Mouse (Mus musculus) cerebellum, adult 9-10 months (tissue): ENCODE results near the gene Sept5.

ENCODE experiments used
- DNase-seq: peaks from one replicate; pipeline ENCODE4 v3.0.0; 2022

Gene Sept5

DNA sequence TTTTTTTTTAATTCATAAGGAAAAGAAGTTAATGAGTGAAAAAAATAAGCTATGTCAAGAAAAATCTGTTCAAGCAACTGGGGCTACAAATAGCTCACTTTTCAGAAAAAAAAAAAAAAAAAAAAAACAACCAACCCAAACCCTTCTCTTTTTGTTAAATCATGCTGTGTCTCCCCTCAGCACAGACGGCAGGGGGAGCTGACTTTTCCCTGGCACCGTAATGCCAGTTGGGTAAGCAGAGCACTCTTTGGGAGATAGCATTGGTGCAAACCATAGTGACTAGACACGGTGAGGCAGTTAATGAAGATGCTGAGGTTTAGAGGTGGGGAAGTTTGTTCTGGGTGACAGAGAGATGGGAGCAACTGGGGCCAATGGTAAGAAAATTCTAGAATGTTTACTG lies 2.3 kb upstream of the Sept5 start:
- DNase-seq = no peak

DNA sequence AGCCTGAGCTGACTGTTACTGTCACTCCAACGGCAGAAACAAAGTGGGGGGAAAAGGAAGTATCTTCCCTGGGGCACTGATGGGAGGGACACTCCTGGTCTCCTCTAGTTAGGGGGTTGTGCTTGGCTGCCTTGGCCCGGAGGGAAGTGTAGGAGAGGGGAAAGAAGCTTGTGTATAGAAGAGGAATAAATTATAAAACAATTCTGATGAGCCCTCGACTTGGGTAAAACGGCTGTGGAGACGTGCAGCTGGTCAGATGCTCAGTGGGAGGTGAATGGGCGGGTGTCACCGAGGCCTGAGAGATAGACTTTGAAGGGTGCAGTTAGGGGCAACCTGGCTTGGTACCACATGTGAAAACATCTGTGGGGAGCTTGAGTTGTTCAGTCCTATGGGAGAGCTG lies 1.4 kb upstream of the Sept5 start:
- no peak for DNase-seq

DNA sequence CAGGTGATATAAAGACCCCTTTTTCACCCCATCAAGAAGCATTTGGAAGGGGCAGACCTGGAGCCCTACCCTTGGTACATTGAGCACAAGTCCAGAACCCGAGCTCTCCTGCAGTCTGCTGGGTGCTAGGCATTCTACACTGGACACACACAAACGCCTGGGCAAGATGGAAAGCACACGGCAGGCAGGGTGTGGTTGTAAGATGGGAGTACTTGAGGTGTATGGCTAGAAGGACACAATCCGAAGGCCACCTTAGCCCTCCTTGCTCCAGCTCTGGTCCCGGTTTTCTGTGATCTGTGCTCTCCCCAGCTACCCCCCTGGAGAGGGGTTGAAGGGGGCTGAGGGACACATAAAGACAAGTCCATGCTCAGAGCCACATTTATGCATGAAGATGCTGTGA lies 537 bp upstream of the Sept5 start:
- no peak for DNase-seq

DNA sequence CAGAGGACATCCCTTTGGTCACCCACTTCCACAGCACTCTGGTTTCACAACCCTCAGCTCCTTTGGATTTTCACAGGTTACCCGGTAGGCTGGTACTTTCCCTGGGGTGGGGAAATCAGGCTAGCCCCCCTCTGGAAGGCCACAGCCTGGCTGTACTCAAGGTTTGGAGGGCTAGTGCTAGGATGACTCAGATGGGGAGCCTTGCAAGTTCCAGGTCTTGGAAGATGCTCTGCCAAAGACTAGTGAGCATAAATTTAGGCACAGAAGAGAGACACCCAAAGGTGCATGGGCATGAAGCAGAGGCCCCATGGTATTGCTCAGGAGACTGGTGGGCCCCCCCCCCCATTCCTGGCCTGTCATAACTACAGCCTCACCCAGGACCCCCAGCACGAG lies 810 bp downstream of the Sept5 start:
- no peak for DNase-seq

DNA sequence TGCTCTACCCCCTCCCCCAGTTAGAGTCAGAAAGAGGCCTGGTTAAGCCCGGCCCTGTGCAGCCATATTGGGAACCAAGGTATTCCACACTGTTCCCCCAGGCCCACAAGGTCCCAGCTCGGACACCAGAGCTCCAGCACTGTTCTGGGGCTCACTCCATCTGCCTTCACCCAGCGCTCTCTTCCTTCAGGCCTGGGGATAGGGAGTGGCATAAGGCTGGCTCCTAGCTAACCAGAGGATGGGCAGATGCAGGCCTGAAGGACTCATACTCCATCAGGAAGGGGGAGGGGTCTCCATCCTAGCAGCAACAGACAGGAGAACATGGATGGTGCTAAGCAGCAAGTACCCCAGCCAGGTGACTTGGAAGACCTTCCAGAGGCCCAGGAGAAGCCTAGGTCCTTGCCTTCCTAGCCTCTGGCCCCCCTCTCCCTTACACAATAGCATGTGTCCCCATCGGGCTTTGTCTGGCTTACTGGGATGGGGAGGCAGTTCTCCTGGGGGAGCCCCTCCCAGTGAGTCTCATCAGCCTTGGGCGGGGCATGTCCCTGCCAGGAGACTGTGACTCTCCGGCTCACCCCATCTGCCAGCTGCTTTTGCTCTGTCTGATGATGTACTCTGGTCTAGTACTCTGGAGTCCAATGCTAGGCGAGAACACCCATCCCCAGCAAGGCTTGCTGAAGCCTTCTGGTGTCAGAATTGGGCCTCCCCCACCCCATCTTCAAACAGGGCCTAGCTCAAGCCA lies 1.4 kb downstream of the Sept5 start:
- DNase-seq = peak; percentile 57

DNA sequence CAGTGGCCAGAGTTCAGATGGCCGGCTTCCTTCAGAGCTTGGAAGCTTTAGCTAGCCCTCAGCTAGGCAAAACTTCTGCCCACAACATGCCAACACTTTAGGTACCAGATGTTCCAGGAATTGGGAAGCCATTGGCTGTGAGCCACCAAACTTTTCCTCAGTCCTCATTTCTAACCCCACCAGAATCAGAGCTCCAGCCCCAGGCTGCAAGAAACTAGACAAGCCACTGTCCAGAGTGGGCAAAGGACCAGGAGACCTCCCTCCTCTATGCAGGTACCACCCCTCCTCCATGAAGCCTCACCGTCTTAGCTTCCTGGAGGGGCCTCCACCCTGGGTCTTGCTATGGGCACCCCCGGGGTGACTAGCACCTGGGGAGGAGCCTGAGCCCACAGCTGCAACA lies 2.6 kb downstream of the Sept5 start:
- peak; percentile 75 for DNase-seq

DNA sequence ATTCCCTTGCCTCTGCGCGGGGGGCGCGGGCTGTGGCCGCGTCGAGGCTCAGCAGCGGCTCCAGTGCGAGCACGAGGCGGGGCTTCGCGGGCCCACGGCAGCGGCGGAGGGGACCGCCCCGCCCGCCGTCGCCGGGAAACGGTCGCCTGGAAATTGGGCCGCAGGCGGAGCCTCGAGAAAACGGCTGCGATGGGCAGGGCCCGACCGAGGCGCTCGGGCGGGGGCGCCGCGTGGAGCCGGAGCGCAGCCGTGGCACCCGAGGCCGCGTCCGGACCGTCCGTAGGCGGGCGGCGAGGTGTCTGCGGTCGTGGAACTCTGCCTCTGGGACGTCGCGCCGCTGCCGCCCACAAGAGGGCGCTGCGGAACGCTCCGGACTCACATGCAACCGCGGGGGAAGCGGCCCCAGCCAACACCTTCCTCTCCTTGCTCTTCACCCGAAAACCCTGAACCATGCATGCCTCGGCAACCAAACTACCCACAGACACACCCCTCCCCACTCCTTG lies 3.3 kb downstream of the Sept5 start, which contains the start of gene Gm49601:
TSS of gene Gm49601 (minus strand) at position 52 of the 503 bp plus-strand sequence.
- peak; percentile 90 for DNase-seq

DNA sequence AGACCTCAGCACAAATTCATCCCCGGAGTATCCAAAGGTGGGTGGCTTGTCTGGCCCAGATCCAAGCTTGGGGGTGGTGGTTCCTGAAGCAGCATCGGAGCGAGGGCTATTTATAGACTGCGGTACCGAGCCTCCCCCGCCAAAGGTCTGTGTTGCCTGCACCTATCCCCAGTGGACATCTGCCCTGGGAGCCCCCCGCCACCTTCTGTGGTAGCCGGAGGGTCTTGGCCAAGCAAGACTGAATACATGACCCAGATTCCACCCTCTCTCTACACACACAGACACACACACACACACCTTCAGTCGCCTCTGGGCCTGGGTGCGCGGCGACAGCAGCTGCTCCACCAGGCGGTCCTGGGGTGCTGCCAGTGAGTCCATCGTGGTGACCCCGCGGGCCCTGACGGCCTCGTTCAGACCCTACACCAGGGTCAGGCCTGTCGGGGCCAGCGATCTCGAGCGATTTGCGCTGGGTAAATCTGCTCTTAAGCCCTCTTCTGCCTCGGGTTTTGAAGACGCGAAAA lies 3.9 kb downstream of the Sept5 start:
- DNase-seq = peak; percentile 76

DNA sequence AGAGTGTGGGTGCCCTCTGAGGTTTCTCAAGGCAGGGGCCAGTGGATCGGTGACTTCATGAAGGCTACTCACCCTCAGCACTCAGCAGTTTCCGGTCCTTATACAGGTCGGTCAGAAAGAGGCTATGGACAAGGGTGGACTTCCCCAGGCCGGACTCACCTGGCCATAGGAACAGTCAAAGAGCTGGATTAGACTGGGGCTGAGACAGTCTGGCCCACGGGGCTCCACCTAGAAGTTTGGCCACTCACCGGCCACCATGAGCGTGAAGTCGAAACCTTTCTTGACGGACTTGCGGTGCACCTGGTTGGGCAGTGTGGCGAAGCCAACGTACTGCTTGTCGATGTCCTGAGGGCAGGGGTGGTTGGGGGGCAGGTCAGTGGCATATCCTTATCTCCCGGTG lies 4.7 kb downstream of the Sept5 start:
- peak; percentile 48 for DNase-seq

DNA sequence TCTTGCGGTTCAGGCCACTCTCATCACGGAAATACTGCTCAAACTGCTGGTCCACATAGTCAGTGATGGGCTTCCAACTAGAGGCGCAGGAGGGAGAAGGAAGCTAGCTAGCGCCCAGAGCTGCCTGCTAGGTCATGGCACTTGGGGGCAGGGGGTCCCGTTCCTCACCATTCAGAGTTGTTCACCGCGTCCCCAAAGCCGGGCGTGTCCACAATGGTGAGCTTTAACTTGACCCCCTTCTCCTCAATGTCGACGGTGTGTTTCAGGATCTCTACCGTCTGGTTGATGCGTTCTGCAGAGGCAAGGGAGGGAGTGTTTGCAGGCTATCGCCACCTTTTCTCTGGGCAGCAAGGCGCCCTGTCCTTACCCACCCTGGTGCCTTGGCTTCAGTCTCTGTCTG lies 5.1 kb downstream of the Sept5 start:
- no peak for DNase-seq

DNA sequence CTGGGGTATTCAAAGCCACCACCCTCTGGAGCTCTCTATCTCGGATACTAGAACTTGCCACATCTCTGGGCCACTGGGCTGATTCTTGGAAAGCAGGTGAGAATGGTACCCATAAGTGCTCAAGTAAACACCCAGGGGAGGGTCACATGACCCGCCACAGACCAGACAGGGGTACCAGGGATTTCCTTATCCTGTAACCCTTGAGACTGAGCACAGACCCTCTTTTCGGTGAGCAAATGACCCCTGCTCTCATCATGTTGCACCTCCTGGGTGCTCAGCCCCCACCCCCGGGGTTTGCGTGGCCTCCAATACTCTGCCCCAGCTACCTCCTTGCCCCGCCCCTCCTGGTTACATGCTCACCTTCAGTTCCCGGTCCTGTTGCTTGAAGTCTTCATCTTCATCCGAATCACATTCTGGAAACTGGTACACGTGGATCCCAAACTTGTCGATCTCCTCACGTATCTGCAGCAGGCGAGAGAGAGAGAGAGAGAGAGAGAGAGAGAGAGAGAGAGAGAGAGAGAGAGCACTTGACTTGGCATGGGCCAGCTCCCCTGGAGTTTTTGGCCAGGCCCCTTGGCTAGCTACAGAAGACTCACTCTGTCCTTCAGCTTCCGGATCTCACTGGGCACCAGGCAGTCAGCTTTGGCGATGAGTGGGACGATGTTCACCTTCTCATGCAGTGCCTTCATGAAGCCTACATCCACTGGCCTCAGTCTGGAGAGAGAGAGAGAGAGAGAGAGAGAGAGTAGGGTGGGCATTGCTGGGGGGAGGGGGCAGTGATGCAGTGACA lies 5.8 kb downstream of the Sept5 start:
- peak; percentile 62 for DNase-seq

DNA sequence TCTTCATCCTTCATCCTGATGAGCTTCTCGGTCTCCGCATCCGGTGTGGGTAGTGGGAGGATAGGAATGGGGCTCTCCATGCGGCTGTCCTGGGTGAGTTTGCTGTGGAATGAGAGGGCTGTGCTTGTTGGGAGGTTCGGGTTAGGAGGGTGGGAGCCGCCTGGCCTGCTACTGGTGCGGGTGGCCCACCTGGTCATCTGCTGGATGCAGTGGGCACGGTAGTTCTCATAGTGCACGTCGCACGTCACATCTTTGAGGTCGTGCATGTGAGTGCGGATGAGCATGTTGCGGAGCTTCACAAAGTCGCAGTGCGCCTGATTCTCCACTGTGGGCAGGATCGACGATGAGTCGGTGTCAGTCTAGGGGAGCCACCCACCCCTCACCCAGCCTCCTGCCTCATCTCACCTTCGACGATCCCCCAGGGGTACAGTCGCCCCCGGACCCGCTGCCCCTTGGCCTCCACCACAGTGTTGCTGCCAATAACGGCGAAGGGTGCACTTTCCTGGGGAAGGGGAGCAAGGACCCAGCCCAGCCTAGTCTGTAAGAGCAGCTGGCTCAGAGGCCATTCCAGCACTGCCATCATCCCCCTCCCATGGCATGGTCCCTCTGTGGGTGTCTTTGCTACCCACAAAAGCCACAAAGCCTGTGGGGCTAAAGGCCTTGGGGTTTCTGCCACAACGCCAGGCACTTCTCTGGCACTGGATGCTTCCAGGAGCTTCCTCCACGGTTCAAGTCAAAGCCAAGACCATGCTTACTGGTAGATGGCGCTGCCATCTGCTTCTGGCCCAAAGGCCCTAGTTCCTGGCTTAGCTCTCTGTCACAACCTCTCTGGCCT lies 6.6 kb downstream of the Sept5 start:
- DNase-seq = no peak

DNA sequence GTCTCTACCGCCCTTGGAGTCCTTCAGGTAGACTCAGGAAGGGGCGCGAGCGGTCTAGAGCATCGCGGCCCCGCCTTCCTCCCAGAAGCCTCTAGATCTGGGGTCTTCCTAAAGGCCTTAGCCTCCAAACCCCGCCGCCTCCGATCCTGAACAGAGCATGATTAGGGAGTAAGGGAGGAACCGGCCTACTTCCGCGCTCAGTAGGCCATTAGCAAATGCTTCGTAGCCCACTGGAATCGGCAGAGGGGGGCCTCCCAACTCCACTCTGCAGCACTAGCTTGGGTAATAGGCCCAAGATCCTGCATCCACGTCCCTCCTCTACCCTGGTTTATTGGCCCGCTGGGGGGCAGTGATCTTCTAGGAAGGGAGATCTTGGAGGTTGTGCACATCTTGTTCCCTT lies 7.7 kb downstream of the Sept5 start, which contains the start of gene Gp1bb:
TSS of gene Gp1bb (minus strand) at position 385 of the 400 bp plus-strand sequence.
- peak; percentile 36 for DNase-seq

DNA sequence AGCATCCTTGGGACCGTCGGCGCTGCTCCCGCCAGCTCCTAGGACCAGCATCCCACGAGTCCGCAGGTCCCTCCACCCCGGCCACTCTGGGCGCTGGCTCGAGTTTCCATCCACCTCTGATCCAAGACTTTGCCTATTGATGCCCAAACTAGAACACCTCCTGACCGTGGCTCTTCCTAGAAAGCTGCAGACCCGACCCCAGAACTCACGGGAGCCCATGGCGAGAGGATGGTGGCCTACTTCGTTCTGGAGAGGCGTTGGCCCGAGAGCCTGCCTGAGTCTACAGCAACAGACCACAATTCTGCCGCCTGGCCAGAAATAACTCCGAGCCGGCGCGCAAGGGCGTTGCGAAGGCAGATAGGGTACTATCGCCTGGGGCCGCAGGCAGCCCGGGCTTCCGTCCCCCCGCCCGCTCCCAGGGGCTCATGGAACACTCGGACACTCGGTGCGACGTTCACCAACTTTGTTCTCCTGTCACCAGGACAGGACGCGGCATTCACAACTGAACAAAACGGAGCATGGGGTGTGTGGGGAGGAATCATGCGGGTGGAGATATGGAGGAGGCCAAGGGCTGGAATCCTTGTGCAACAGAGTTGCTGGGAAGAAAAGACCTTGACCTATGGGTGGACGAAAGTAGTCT lies 8.3 kb downstream of the Sept5 start:
- peak; percentile 35 for DNase-seq

DNA sequence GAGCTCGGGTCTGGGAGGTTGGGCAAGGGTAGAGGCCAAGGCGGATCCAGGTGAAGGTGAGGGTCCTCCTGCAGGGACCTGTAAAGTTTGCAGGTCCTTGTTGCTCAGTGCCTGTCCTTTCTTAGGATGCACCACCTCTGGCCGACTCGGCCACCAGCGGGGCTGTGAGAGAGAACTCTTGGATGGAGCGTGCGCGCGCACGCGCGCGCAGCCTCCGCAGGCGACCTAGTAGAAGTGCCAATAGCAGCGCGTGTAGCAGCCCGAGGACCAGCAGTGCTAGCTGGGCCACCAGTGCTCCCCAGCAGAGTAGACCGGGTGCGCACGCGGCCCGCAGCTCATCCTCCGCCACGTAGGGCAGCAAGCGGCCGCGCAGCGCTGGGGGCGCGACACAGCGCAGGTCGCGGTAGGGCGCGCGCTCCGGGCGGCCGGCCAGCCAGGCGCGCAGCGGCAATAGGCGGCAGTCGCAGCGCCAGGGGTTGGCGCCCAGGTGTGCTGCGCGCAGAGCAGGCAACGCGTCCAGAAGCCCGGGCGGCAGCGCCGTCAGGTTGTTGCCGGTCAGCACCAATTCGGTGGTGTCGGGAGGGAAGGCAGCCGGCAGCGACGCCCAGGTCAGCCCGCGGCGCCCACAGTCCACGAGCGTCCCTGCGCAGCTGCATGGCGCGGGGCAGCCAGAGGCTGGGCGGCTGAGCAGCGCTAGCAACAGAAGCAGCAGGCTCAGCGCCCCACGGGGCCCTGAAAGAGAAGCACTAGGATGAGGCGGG lies 9.0 kb downstream of the Sept5 start:
- DNase-seq = peak; percentile 66

DNA sequence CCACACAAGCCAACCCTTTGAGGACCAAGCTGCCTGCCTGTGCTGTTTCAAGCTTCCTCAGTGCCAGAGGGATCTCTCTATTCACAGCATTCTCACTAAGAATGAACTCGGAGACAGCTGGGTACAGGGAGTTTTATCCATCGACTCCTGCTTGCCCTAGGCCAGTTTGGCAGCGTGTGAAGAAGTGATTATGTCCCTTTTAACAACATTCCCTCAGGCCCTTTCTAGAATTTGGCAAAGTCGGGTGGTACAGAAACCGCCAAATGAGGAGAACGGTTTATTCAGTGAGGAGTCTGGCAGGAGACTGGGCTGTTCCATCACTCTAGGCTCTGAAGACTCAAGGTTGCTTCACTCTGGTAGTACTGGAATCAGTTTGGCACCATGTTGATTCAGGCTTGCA lies 9.6 kb downstream of the Sept5 start:
- DNase-seq = no peak

DNA sequence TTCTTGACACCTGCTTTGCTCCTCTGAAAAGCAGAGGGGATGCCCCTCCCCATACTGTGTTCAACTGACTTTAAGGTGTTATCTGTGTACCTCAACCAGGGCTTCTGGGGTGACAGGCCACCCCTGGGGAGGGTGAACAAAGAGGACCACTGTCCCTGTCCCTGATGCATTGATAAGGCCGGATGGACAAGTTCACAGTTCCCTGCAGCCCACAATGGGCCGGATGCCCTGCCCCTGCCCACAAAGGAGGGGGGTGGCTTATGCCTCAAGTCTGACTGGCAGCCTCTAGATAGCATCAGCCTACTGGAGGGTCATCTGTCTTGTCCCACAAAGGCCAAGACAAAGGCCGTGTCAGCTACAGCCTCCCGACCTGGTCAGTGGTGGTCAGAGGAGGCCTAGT lies 10.6 kb downstream of the Sept5 start:
- DNase-seq = peak; percentile 41

DNA sequence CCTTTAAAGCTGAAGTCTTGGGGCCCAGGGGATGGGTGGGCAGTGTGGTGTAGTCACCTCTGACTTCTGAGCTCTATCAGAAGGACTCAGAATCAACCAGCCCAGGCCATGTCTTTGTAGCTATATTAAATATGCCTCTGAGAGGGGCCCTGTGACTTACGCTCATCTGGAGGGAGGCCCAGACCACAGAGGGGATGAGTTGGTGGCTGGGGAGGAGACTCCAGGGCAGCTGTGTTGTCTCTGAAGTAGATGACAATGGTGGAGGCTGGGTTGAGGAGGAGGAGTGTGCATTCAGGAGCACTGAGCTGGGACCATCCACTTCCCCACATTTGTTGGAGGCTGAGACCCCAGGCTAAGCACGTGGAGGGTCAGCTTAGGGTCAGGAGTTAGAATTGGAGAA lies 11.5 kb downstream of the Sept5 start:
- DNase-seq = peak; percentile 31

DNA sequence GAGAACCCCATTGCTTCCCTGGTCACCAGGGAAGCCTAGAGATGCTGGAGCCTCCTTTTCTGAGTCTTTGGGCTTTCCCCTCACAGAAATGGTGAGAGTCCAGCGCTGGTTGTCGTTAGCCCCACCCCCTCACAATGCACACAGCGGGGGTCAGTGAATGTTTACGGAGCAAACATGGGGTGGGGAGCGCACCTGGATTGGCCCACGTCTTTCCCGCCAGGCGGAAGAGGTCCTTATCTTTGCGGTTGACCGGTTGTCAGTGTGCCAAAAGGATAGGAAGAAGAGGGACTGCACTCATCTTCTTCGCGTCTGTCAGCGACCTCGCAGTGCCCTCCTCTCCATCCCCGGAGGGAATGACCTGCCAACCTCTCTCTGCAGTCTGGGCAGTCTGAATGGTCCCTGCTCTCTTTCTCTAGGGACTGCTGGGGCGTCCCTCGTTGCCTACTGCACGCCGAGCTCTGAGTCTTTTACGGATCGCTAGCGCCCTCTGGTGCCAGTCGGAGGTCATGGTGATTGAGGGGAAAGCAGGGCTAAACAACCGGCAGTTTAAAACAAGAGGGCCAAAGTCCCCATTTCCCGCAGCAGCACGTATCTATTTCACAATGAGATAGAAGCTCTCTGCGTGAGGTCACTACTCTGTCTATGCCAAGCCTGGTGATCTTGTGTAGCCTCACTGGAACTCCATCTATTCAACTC lies 12.2 kb downstream of the Sept5 start:
- DNase-seq = peak; percentile 91

DNA sequence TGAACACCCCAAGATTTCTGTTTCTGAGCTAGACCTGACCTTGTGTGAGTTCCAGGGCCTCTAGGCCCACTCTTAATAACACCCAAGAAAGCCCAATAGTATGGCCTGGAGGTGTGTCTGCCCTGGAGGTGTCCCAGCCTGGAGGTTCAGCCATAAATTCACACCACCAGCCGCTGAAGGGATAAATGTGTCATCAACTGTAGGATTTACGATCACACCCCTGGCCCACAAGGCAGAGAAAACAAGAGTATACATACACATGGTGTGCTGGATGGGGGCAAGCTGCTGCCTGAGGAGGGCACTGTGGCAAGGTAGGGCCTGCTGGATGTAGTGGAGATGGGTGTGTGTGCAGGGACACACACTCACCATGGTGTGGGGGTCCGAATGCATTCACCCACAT lies 16.5 kb downstream of the Sept5 start:
- DNase-seq = no peak

DNA sequence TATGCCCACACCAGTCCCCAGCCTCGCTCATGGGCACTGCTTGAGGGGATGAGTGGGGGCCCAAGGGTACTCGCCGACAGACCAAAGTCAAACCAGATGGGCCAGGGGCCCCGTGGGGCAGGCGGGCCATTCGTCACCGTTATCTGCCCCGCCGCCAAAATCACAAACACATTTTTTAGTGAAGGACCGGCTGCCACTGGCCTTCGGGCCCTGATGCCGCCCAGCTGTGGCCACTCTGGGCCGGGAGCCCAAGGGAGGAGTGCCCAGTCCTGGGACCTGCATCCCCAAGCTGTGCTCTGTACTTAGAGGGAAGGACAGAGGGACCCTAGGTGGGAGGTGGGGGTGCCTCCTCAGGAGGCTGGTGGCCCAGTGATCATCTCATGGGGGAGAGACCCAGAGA lies 18.0 kb downstream of the Sept5 start:
- DNase-seq = no peak
